Mouse (Mus musculus) CH12.LX (cell line): ENCODE results near the gene Dhx35. TPM values are rescaled to one million over a fixed set of nuclear protein-coding genes. Genes with fewer than 3 reads are reported as not detected.

Experiments used
- DNase-seq: peaks from one replicate; pipeline ENCODE4 v3.0.0-alpha.2; 2013; ENCODE audit errors: extremely low read depth
- H3K27ac ChIP-seq: 2 replicates; pipeline ENCODE4 v1.5.1; 2012; ENCODE audit warnings: low read depth, mild to moderate bottlenecking, control low read depth, moderate library complexity; ENCODE audit not compliant: insufficient read depth
- H3K27me3 ChIP-seq: replicated peaks from 2 replicates; pipeline ENCODE3; 2012; ENCODE audit warnings: inconsistent platforms
- H3K36me3 ChIP-seq, 2 experiments: replicated peaks in 1 of 2; 2 replicates each; pipeline versions ENCODE3 to v1.6.1; 2012; ENCODE audit warnings: inconsistent platforms in 1 of 2, low read length in 1 of 2, mild to moderate bottlenecking in 1 of 2, mixed read lengths in 1 of 2, moderate library complexity in 1 of 2; ENCODE audit not compliant: control insufficient read depth in 1 of 2, insufficient read depth in 1 of 2
- H3K4me1 ChIP-seq, 2 experiments: 2 replicates each; pipeline ENCODE4 v1.6.1; 2012; ENCODE audit warnings: inconsistent platforms in 1 of 2, moderate library complexity in 1 of 2; ENCODE audit not compliant: insufficient read depth in 2 of 2, control insufficient read depth in 1 of 2
- H3K4me2 ChIP-seq: 2 replicates; pipeline ENCODE4 v1.6.1; 2012; ENCODE audit warnings: low read depth, mild to moderate bottlenecking, control low read depth; ENCODE audit not compliant: poor library complexity, insufficient read depth, severe bottlenecking
- H3K4me3 ChIP-seq, 3 experiments: fragments of 150-350 bp in 1 of 3; sonication (generic) in 1 of 3; replicated peaks in 1 of 3; 2 replicates each; pipeline versions ENCODE3 to v1.5.1; 2011 to 2012; ENCODE audit warnings: low read depth in 2 of 3, low read length in 2 of 3, mild to moderate bottlenecking in 2 of 3, moderate library complexity in 2 of 3, control low read depth in 1 of 3, improper control_type of control experiment in 1 of 3, inconsistent platforms in 1 of 3, mixed read lengths in 1 of 3; ENCODE audit not compliant: poor library complexity in 1 of 3
- H3K79me2 ChIP-seq: replicated peaks from 2 replicates; pipeline ENCODE4 v1.6.1; 2012; ENCODE audit warnings: mild to moderate bottlenecking, moderate library complexity; ENCODE audit not compliant: control insufficient read depth, poor library complexity, insufficient read depth, severe bottlenecking; ENCODE audit errors: extremely low read depth
- H3K9ac ChIP-seq: 2 replicates; pipeline ENCODE4 v1.6.1; 2012; ENCODE audit warnings: low read depth, mild to moderate bottlenecking, control low read depth, moderate library complexity; ENCODE audit not compliant: insufficient read depth
- H3K9me3 ChIP-seq: replicated peaks from 2 replicates; pipeline ENCODE3; 2012; ENCODE audit warnings: low read length, inconsistent platforms, mixed read lengths
- CHD1 ChIP-seq: IDR thresholded peaks from 2 replicates; pipeline ENCODE4 v1.6.1; 2012; ENCODE audit warnings: low read depth, low read length, improper control_type of control experiment, inconsistent platforms
- CTCF ChIP-seq, 2 experiments: IDR thresholded peaks in 1 of 2; conservative IDR thresholded peaks in 1 of 2; 2 replicates each; pipeline ENCODE4 v1.5.1; 2011 to 2012; ENCODE audit warnings: low read depth in 2 of 2, low read length in 2 of 2, improper control_type of control experiment in 1 of 2, inconsistent platforms in 1 of 2, mild to moderate bottlenecking in 1 of 2, moderate library complexity in 1 of 2
- E2F4 ChIP-seq: IDR thresholded peaks from 2 replicates; pipeline ENCODE4 v1.6.1; 2011; ENCODE audit warnings: low read depth, low read length, improper control_type of control experiment; ENCODE audit not compliant: insufficient replicate concordance
- ELF1 ChIP-seq: IDR thresholded peaks from 2 replicates; pipeline ENCODE4 v1.6.1; 2014; ENCODE audit warnings: low read depth, mild to moderate bottlenecking, inconsistent platforms, low read length, improper control_type of control experiment
- EP300 ChIP-seq: IDR thresholded peaks from 2 replicates; pipeline ENCODE4 v1.6.1; 2011; ENCODE audit warnings: low read length, improper control_type of control experiment
- GABPA ChIP-seq: IDR thresholded peaks from 2 replicates; pipeline ENCODE4 v1.6.1; 2012; ENCODE audit warnings: low read depth, low read length, improper control_type of control experiment, inconsistent platforms; ENCODE audit not compliant: insufficient replicate concordance
- IRF4 ChIP-seq: IDR thresholded peaks from 2 replicates; pipeline ENCODE4 v1.6.1; 2014; ENCODE audit warnings: low read depth, mild to moderate bottlenecking, inconsistent platforms, low read length, improper control_type of control experiment
- MAX ChIP-seq: IDR thresholded peaks from 2 replicates; pipeline ENCODE4 v1.6.1; 2011; ENCODE audit warnings: low read length, improper control_type of control experiment
- MAZ ChIP-seq: IDR thresholded peaks from 2 replicates; pipeline ENCODE4 v1.6.1; 2012; ENCODE audit warnings: low read depth, mild to moderate bottlenecking, inconsistent platforms, low read length, improper control_type of control experiment, moderate library complexity
- MEF2A ChIP-seq: IDR thresholded peaks from 2 replicates; pipeline ENCODE4 v1.6.1; 2014; ENCODE audit warnings: low read depth, mild to moderate bottlenecking, inconsistent platforms, low read length, improper control_type of control experiment, borderline replicate concordance
- MXI1 ChIP-seq: IDR thresholded peaks from 2 replicates; pipeline ENCODE4 v1.6.1; 2011; ENCODE audit warnings: mild to moderate bottlenecking, low read depth, low read length, improper control_type of control experiment
- MYC ChIP-seq: IDR thresholded peaks from 2 replicates; pipeline ENCODE4 v1.6.1; 2011; ENCODE audit warnings: low read depth, mild to moderate bottlenecking, improper control_type of control experiment, low read length
- NRF1 ChIP-seq: IDR thresholded peaks from 2 replicates; pipeline ENCODE4 v1.6.1; 2014; ENCODE audit warnings: low read depth, mild to moderate bottlenecking, inconsistent platforms, low read length, improper control_type of control experiment, moderate library complexity
- RAD21 ChIP-seq: IDR thresholded peaks from 2 replicates; pipeline ENCODE4 v1.6.1; 2011; ENCODE audit warnings: low read depth, mild to moderate bottlenecking, low read length, improper control_type of control experiment, moderate library complexity
- RCOR1 ChIP-seq: conservative IDR thresholded peaks from 2 replicates; pipeline ENCODE4 v1.6.1; 2012; ENCODE audit warnings: low read depth, mild to moderate bottlenecking, inconsistent platforms, low read length, improper control_type of control experiment
- SIN3A ChIP-seq: IDR thresholded peaks from 2 replicates; pipeline ENCODE4 v1.6.1; 2012; ENCODE audit warnings: low read length, improper control_type of control experiment, inconsistent platforms
- SMC3 ChIP-seq: IDR thresholded peaks from 2 replicates; pipeline ENCODE4 v1.6.1; 2011; ENCODE audit warnings: low read depth, low read length, improper control_type of control experiment
- ZMIZ1 ChIP-seq: IDR thresholded peaks from 2 replicates; pipeline ENCODE4 v1.6.1; 2012; ENCODE audit warnings: low read depth, mild to moderate bottlenecking, inconsistent platforms, low read length, improper control_type of control experiment
- ZNF384 ChIP-seq: IDR thresholded peaks from 2 replicates; pipeline ENCODE4 v1.6.1; 2012; ENCODE audit warnings: low read depth, low read length, improper control_type of control experiment, inconsistent platforms
- dilution Hi-C: fragments of 300-500 bp; cut with MboI; formaldehyde crosslinking; loops from 2 replicates; pipeline ENCODE4 v1.14.3; 2020; ENCODE audit warnings: low sequenced_read_pairs; ENCODE audit not compliant: extremely low pct_unique_long_range_greater_than_20kb, extremely low pct_ligation_motif_present
- in situ Hi-C: fragments of 300-500 bp; cut with MboI; formaldehyde crosslinking; loops from 3 replicates; pipeline ENCODE4 v1.14.3; 2019; ENCODE audit warnings: low sequenced_read_pairs, low pct_ligation_motif_present, low pct_unique_long_range_greater_than_20kb, mixed read lengths
- polyA plus RNA-seq: library from polyadenylated mRNA; unstranded; fragments of >175 nt; gene quantifications from 2 replicates; pipeline ENCODE4 v1.2.1, GENCODE M21; 2012; ENCODE audit warnings: low read depth; ENCODE audit not compliant: insufficient read length
- total RNA-seq, 2 experiments: library from RNA; depleted of rRNA; stranded (reverse); fragments of 300-350 nt in 1 of 2; fragments of >200 nt in 1 of 2; gene quantifications; 2 replicates each; pipeline ENCODE4 v1.2.3; 2012 to 2014

Gene Dhx35
- total and polyA plus RNA-seq, 3 experiments = 19.7 to 25.3 (median 20.2) TPM

DNA sequence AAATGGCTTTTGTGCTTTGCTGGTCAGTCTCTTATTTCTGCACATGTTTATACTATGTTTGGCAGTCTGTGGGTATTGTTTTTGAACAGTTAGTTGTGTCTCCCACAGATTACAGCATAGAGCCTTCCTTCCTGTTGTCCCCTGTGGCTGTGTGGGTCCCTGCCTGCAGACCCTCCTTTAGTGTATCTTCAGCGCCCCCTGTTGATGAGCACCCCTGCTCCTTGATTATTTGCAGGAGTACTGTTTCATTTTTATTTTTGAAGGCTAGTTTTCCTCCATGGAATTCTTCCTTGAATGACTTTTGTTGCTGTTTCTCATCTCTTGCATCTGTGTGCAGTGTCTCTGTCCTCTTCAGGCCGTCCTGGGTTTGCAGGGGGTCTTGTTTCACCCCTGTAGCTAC lies 58.0 kb downstream of the Dhx35 start:
- Histone ChIP-seq H3K36me3 (peaks cover 56 to 92% of the 10 kb centered on the region in 2 experiments), H3K27me3 (no peaks in the 10 kb centered on the region), H3K9ac (no peak overlapping the region), H3K4me2 (no peak overlapping the region), H3K4me1 (0 out of 4 replicates have a peak, but pooled peaks cover 0 to 2% of the 10 kb centered on the region in 2 experiments), H3K27ac (no peak overlapping the region), H3K9me3 (no peaks in the 10 kb centered on the region), H3K79me2 (no peaks in the 10 kb centered on the region), H3K4me3 (no peak overlapping the region)
- in situ Hi-C loops = loop anchor here (25.0 kb wide), 1 partner anchor 215 kb away; no protein-coding TSS in a partner anchor
- DNase-seq = peak; percentile 60
- dilution Hi-C loops = no loop called here
- TF ChIP-seq CTCF (conservative IDR thresholded peaks at IDR 0.05 in 1 of 2, IDR thresholded peaks at IDR 0.05 in 1 of 2; ENCODE audit: low read depth in 2 of 2, low read length in 2 of 2) (peak in 1 of 2 experiments; percentile 73; a peak in 3 of 4 replicates), ZNF384 (no peak), RAD21 (peak; percentile 70), E2F4 (no peak), SMC3 (peak; percentile 49), RCOR1 (no peak)

DNA sequence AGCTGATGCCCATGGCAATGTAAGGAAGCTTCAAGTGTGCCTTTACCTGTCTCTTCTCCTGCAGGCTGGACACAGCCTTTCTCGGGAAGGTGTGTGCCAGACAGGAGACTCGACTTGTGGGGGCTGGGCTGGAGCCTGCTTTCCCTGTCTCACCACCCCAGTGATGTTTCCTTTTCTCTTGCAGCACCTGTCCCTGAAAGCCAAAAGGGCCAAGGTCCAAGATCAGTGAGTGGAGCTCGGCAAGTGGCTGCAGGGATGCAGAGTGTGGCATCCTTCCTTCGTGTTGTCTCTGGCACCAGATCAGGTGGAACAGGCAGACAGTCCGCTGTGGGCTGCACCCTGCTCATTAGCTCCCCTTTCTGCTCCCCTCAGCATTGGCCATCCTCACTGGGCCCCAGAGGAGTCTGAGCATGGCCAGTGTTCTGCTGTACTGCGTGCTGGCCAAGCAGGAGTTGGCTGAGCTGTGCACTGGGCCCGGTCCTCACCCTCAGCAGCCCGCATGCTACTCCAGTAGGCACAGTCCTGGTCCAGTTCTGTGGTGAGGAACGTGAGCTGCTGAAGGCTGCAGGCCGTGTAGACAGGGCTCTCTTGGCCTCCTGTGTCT lies 62.4 kb downstream of the Dhx35 start:
- no peak overlapping the region for H3K9ac ChIP-seq
- TF ChIP-seq MAX = no peak
- TF ChIP-seq NRF1 = no peak
- TF ChIP-seq, all 38 proteins: peak for 0
- in situ Hi-C loops = loop anchor here (25.0 kb wide), 1 partner anchor 220 kb away; no protein-coding TSS in a partner anchor
- Histone ChIP-seq H3K27ac (no peak overlapping the region), H3K36me3 (peaks cover 37 to 84% of the 10 kb centered on the region in 2 experiments), H3K9me3 (no peaks in the 10 kb centered on the region), H3K27me3 (no peaks in the 10 kb centered on the region), H3K4me1 (0 out of 4 replicates have a peak, but pooled peaks cover 0 to 2% of the 10 kb centered on the region in 2 experiments), H3K4me2 (no peak overlapping the region), H3K79me2 (no peaks in the 10 kb centered on the region), H3K4me3 (no peak overlapping the region)
- DNase-seq = no peak
- dilution Hi-C loops = no loop called here

DNA sequence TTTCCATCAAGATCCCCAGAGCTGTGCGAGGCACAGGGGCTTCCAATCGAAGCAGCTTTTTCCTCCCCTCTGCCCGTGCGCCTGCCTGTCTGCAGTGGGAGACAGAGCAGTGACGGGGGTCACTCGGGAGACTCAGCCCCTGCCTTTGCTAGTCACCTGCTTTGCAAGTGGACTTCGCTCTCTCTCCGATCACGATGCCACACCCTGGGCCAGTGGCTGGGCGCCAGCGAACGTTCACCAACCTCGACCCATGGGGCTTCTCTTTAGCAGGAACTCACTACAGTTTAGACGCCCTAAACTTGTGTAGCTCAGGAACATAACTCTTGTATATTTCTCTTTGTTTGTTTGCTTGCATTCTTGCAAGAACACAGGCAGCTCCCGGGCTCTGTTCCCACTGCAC lies 63.0 kb downstream of the Dhx35 start:
- Histone ChIP-seq H3K36me3 (peaks cover 37 to 79% of the 10 kb centered on the region in 2 experiments), H3K9ac (no peak overlapping the region), H3K4me2 (no peak overlapping the region), H3K27me3 (no peaks in the 10 kb centered on the region), H3K9me3 (no peaks in the 10 kb centered on the region), H3K79me2 (no peaks in the 10 kb centered on the region), H3K4me1 (no peaks in the 10 kb centered on the region), H3K27ac (no peak overlapping the region), H3K4me3 (no peak overlapping the region)
- in situ Hi-C loops = loop anchor here (25.0 kb wide), 1 partner anchor 220 kb away; no protein-coding TSS in a partner anchor
- no peak for TF ChIP-seq IRF4
- no peak for TF ChIP-seq MAZ
- TF ChIP-seq RAD21 = no peak
- TF ChIP-seq ZNF384 = no peak
- TF ChIP-seq SIN3A = no peak
- no peak for TF ChIP-seq MXI1
- no peak for TF ChIP-seq MYC
- TF ChIP-seq GABPA = no peak
- no peak for TF ChIP-seq ELF1
- no peak for TF ChIP-seq EP300
- TF ChIP-seq ZMIZ1 = no peak
- no peak for TF ChIP-seq CHD1
- no peak for TF ChIP-seq MEF2A
- TF ChIP-seq NRF1 = no peak
- no peak for DNase-seq
- dilution Hi-C loops = no loop called here
